ENCODE assay signal across 18 mouse cellular contexts in genomic region chr5:91176397-91176796, GRCm38 (mm10). TPM values are rescaled to one million over a fixed set of nuclear protein-coding genes. Genes with fewer than 3 reads are reported as not detected.
"Had no signal": no experiment of that assay in that cellular context is flagged by ENCODE, and none has a peak within 500 bp of the region (broad histone marks: within the 10 kb centered on the region; RNA-seq: fewer than 3 reads in every experiment).

No protein-coding gene starts in this region.

- DNase-seq: retina, postnatal 1 day; right cerebral cortex, adult 18-20 months; right cerebral cortex, postnatal 25 days; right cerebral cortex, postnatal 4 days; spleen, adult 18-20 months; thymus, adult 18-20 months; thymus, adult 2 months; thymus, postnatal 14 days; thymus, postnatal 25 days; thymus, postnatal 36 days; thymus, postnatal 4 days had no signal

- H3K9ac ChIP-seq: neural tube, embryonic 12.5 days; neural tube, embryonic 13.5 days; neural tube, embryonic 15.5 days; stomach, embryonic 15.5 days had no signal

- H3K9me3 ChIP-seq: neural tube, embryonic 12.5 days; neural tube, embryonic 13.5 days; neural tube, embryonic 15.5 days; stomach, embryonic 15.5 days had no signal

- H3K4me2 ChIP-seq: neural tube, embryonic 12.5 days; neural tube, embryonic 13.5 days; neural tube, embryonic 15.5 days; stomach, embryonic 15.5 days had no signal

- H3K27ac ChIP-seq: neural tube, embryonic 12.5 days; neural tube, embryonic 13.5 days; neural tube, embryonic 15.5 days; stomach, embryonic 15.5 days; stomach, postnatal 0 days had no signal

- H3K4me1 ChIP-seq: neural tube, embryonic 12.5 days; neural tube, embryonic 13.5 days; neural tube, embryonic 15.5 days; stomach, embryonic 15.5 days had no signal

- H3K36me3 ChIP-seq: neural tube, embryonic 12.5 days; neural tube, embryonic 13.5 days; neural tube, embryonic 15.5 days; stomach, embryonic 15.5 days had no signal

- H3K4me3 ChIP-seq: neural tube, embryonic 12.5 days; neural tube, embryonic 13.5 days; neural tube, embryonic 15.5 days; stomach, embryonic 15.5 days had no signal

- H3K27me3 ChIP-seq: neural tube, embryonic 12.5 days; neural tube, embryonic 13.5 days; neural tube, embryonic 15.5 days; stomach, embryonic 15.5 days had no signal

RNA-seq across cellular contexts. Expression of gene Areg, which starts 37.0 kb away (rescaled TPM):
- polyA plus RNA-seq: spleen, adult 2 months; testis, adult 2 months had no signal
